Mouse (Mus musculus) thymus, postnatal 25 days (tissue): ENCODE measurements around the gene Gm815.

Source experiments
- DNase-seq: peaks from one replicate; pipeline ENCODE4 v3.0.0; 2022

Gene Gm815

GRCm38 (mm10) chr19:26879856-26880255, 5.8 kb upstream of the Gm815 start:
- no peak for DNase-seq

GRCm38 (mm10) chr19:26881866-26882427, 3.7 kb upstream of the Gm815 start:
- DNase-seq, result no peak

- DNase-seq, result no peak
These were observed 2.5 kb downstream of the Gm815 start for GRCm38 (mm10) chr19:26888171-26888570.

GRCm38 (mm10) chr19:26891306-26891964, 5.8 kb downstream of the Gm815 start:
- no peak for DNase-seq

GRCm38 (mm10) chr19:26892861-26893260, 7.2 kb downstream of the Gm815 start:
- no peak for DNase-seq

GRCm38 (mm10) chr19:26902162-26902561, 16.5 kb downstream of the Gm815 start:
- no peak for DNase-seq

- no peak for DNase-seq
These were observed 28.6 kb downstream of the Gm815 start for GRCm38 (mm10) chr19:26914245-26914644.

GRCm38 (mm10) chr19:26920816-26921215, 35.1 kb downstream of the Gm815 start:
- DNase-seq, result no peak

- DNase-seq, result no peak
These were observed 44.9 kb downstream of the Gm815 start for GRCm38 (mm10) chr19:26930295-26931283.

- no peak for DNase-seq
These were observed 48.5 kb downstream of the Gm815 start for GRCm38 (mm10) chr19:26934186-26934585.
